Mouse (Mus musculus) testis, adult 2 months (tissue): ENCODE measurements around the gene Tead4.

Experiments used
- CTCF ChIP-seq: fragments of 200-500 bp; IDR thresholded peaks from 2 replicates; pipeline ENCODE4 v1.5.1; 2012; ENCODE audit warnings: low read depth, mild to moderate bottlenecking, inconsistent platforms, low read length, moderate library complexity; ENCODE audit not compliant: control insufficient read depth, insufficient read depth, insufficient replicate concordance
- POLR2A ChIP-seq: fragments of 200-500 bp; IDR thresholded peaks from 2 replicates; pipeline ENCODE4 v1.6.1; 2012; ENCODE audit warnings: low read depth, mild to moderate bottlenecking, inconsistent platforms, low read length, moderate library complexity; ENCODE audit not compliant: control insufficient read depth

DNA sequence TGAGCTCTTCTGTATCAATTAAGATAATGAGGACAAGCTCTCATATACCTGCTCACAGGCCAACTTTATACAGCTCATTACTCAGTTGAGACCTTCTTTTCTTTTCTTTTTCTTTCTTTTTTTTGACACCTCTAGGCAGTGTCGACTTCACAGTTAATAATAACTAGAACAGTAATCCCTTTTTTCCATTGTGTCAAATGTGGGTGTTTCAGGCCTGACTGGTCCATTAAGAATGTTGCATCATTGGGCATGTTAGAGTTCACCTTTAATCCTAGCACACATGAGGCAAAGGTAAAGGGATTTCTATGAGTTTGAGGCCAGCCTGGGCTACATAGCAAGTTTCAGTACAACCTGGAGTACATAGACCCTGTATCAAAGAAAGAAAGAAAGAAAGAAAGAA lies 97.1 kb downstream of the Tead4 start:
- TF ChIP-seq CTCF (no peak), POLR2A (no peak)
